Mouse (Mus musculus): ENCODE measurements around the gene Egr4.

GRCm38 (mm10) chr6:85522825-85523224, 9.4 kb upstream of the Egr4 start:
- TF ChIP-seq CTCF (IDR thresholded peaks at IDR 0.05; ENCODE audit: borderline replicate concordance, insufficient read depth, low read length) (no peak), POLR2A (IDR thresholded peaks at IDR 0.05; ENCODE audit: low read depth, low read length) (no peak)
